Comparison of ENCODE assay signal across 8 mouse cellular contexts in genomic region chr5:33821901-33822427, GRCm38 (mm10). TPM values are rescaled to one million over a fixed set of nuclear protein-coding genes. Genes with fewer than 3 reads are reported as not detected.
DNase-seq lines count a peak whose midpoint lies in the region; ATAC-seq and TF ChIP-seq lines count a peak whose summit lies in the region.

No protein-coding gene starts in this region.

- no peaks in the 10 kb centered on the region for H3K9me3 ChIP-seq in hindbrain, embryonic 15.5 days
- H3K9me3 ChIP-seq in midbrain, embryonic 16.5 days (replicated peaks; ENCODE audit: control insufficient read depth, low read length, poor library complexity, severe bottlenecking) = no peaks in the 10 kb centered on the region

- no peak for TF ChIP-seq CTCF in layer of hippocampus, adult 2 months (conservative IDR thresholded peaks at IDR 0.05)
- TF ChIP-seq CTCF in brain, embryonic 14.5 days (IDR thresholded peaks at IDR 0.05; ENCODE audit: borderline replicate concordance, extremely low read depth, insufficient read depth, insufficient read length) = no peak

- no peaks in the 10 kb centered on the region for H3K27me3 ChIP-seq in hindbrain, embryonic 15.5 days
- no peaks in the 10 kb centered on the region for H3K27me3 ChIP-seq in midbrain, embryonic 16.5 days (ENCODE audit: control insufficient read depth, insufficient read depth, low read depth, low read length)

- H3K4me1 ChIP-seq in hindbrain, embryonic 15.5 days (replicated peaks) = peaks cover 55% of the 10 kb centered on the region
- peaks cover 49% of the 10 kb centered on the region for H3K4me1 ChIP-seq in midbrain, embryonic 16.5 days (ENCODE audit: control insufficient read depth, insufficient read depth, low read length)

- H3K4me3 ChIP-seq in layer of hippocampus, adult 2 months = peak overlapping the region; percentile 93
- peak overlapping the region; percentile 86 for H3K4me3 ChIP-seq in hindbrain, embryonic 15.5 days
- H3K4me3 ChIP-seq in midbrain, embryonic 16.5 days (ENCODE audit: low read depth, low read length) = peak overlapping the region; percentile 100

- WGBS in hindbrain, embryonic 15.5 days = 32% methylated on average over 2 of the region's 2 CpGs
- 28% methylated on average over 2 of the region's 2 CpGs for WGBS in midbrain, embryonic 16.5 days

- no peak overlapping the region for H3K27ac ChIP-seq in layer of hippocampus, adult 2 months
- H3K27ac ChIP-seq in hindbrain, embryonic 15.5 days (replicated peaks) = no peak overlapping the region; the same call in 1 of the 2 replicates
- no peak overlapping the region; the same call in 1 of the 2 replicates for H3K27ac ChIP-seq in midbrain, embryonic 16.5 days (ENCODE audit: low read length)

- H3K4me2 ChIP-seq in hindbrain, embryonic 15.5 days = peak overlapping the region; percentile 83
- H3K4me2 ChIP-seq in midbrain, embryonic 16.5 days (ENCODE audit: low read length) = peak overlapping the region; percentile 79

- no peaks in the 10 kb centered on the region for H3K36me3 ChIP-seq in hindbrain, embryonic 15.5 days
- no peaks in the 10 kb centered on the region for H3K36me3 ChIP-seq in midbrain, embryonic 16.5 days (ENCODE audit: control insufficient read depth, insufficient read depth, low read length)

- TF ChIP-seq POLR2A in brain, embryonic 14.5 days (IDR thresholded peaks at IDR 0.05; ENCODE audit: borderline replicate concordance, extremely low read depth, insufficient read depth, insufficient read length, poor library complexity, severe bottlenecking) = no peak

- peak overlapping the region; percentile 92 for H3K9ac ChIP-seq in hindbrain, embryonic 15.5 days
- 0 out of 2 replicates have a peak overlapping the region, but pooled peaks have one; percentile 48 for H3K9ac ChIP-seq in midbrain, embryonic 16.5 days (ENCODE audit: low read depth, low read length)

- no peak for ATAC-seq in hindbrain, embryonic 15.5 days (ENCODE audit: low FRiP score, low read depth)
- no peak for ATAC-seq in midbrain, embryonic 16.5 days

- no peak for DNase-seq in layer of hippocampus, adult 2 months (ENCODE audit: low spot score in 2 of 2)
- DNase-seq in layer of hippocampus, postnatal 25 days (ENCODE audit: extremely low spot score in 1 of 2, low spot score in 1 of 2) = no peak
- peak; percentile 22 for DNase-seq in brain, embryonic 14.5 days (ENCODE audit: low read depth)
- no peak for DNase-seq in yolk sac, embryonic 10.5 days (ENCODE audit: low spot score)
- DNase-seq in adrenal gland, adult 18-20 months (ENCODE audit: low spot score in 2 of 2) = no peak
- no peak for DNase-seq in thymus, postnatal 25 days

RNA-seq across cellular contexts. Expression of gene Nsd2, which starts 1.4 kb away (rescaled TPM):
- 100 to 1,000 TPM; 123 to 133 TPM for total RNA-seq in layer of hippocampus, adult 2 months (2021)
- 100 to 1,000 TPM; 122 to 126 TPM for total RNA-seq in layer of hippocampus, postnatal 25 days (2021)
- 99.6 and 118 TPM in 2 replicates for polyA plus RNA-seq in brain, embryonic 14.5 days (2012; rRNA removed)
- polyA plus RNA-seq in hindbrain, embryonic 15.5 days (2015; fragmentation: Nextera tagmentation; extraction: Ambion mirVana) = 67.4 and 77.9 TPM in 2 replicates
- 75.9 and 84.5 TPM in 2 replicates for polyA plus RNA-seq in midbrain, embryonic 16.5 days (2015; fragmentation: Nextera tagmentation; extraction: Ambion mirVana)
- total RNA-seq in adrenal gland, adult 18-20 months (2021) = 10 to 100 TPM; 38.0 to 41.2 TPM

RNA-seq across cellular contexts. Expression of gene Letm1, which starts 39.3 kb away (rescaled TPM):
- total RNA-seq in layer of hippocampus, adult 2 months (2021) = 100 to 1,000 TPM in 1 of 2 experiments, 10 to 100 TPM in 1; 99.8 to 108 TPM
- 100 to 1,000 TPM in 1 of 2 experiments, 10 to 100 TPM in 1; 98.8 to 103 TPM for total RNA-seq in layer of hippocampus, postnatal 25 days (2021)
- 43.2 and 54.3 TPM in 2 replicates for polyA plus RNA-seq in brain, embryonic 14.5 days (2012; rRNA removed)
- 72.8 and 76.7 TPM in 2 replicates for polyA plus RNA-seq in hindbrain, embryonic 15.5 days (2015; fragmentation: Nextera tagmentation; extraction: Ambion mirVana)
- 69.1 and 71.5 TPM in 2 replicates for polyA plus RNA-seq in midbrain, embryonic 16.5 days (2015; fragmentation: Nextera tagmentation; extraction: Ambion mirVana)
- 100 to 1,000 TPM; 151 to 196 TPM for total RNA-seq in adrenal gland, adult 18-20 months (2021)
